Mouse (Mus musculus): ENCODE data around the gene Dlx1.

The Dlx1 gene

GRCm38 (mm10) chr2:71528714-71529510 is 999 bp downstream of the Dlx1 start:
- DNase-seq, result no peak

GRCm38 (mm10) chr2:71529511-71530351 is 1.8 kb downstream of the Dlx1 start:
- DNase-seq, result no peak

- no peak for DNase-seq
Measured at GRCm38 (mm10) chr2:71530391-71531123, 2.6 kb downstream of the Dlx1 start.

- no peak for DNase-seq
Measured at GRCm38 (mm10) chr2:71531124-71531590, 3.2 kb downstream of the Dlx1 start.

GRCm38 (mm10) chr2:71531990-71532970 is 4.4 kb downstream of the Dlx1 start:
- DNase-seq, result no peak

GRCm38 (mm10) chr2:71533094-71533493 is 5.2 kb downstream of the Dlx1 start:
- no peak for DNase-seq

GRCm38 (mm10) chr2:71534242-71535052 is 6.5 kb downstream of the Dlx1 start:
- DNase-seq, result no peak

- no peak for DNase-seq
Measured at GRCm38 (mm10) chr2:71540611-71541417, 12.9 kb downstream of the Dlx1 start.

- no peak for DNase-seq
Measured at GRCm38 (mm10) chr2:71541418-71542226, 13.7 kb downstream of the Dlx1 start.

GRCm38 (mm10) chr2:71542227-71542815 is 14.4 kb downstream of the Dlx1 start:
- no peak for DNase-seq

- no peak for DNase-seq
Measured at GRCm38 (mm10) chr2:71542816-71543301, 14.9 kb downstream of the Dlx1 start.

- no peak for DNase-seq
Measured at GRCm38 (mm10) chr2:71543531-71543930, 15.6 kb downstream of the Dlx1 start.

GRCm38 (mm10) chr2:71543948-71544347 is 16.0 kb downstream of the Dlx1 start:
- no peak for DNase-seq

- peak in 1 of 2 experiments; percentile 27 for DNase-seq
Measured at GRCm38 (mm10) chr2:71544391-71545285, 16.7 kb downstream of the Dlx1 start.

GRCm38 (mm10) chr2:71545401-71545881 is 17.5 kb downstream of the Dlx1 start:
- DNase-seq, result no peak

GRCm38 (mm10) chr2:71545882-71546639 is 18.1 kb downstream of the Dlx1 start:
- DNase-seq, result no peak

Data from cerebellum, postnatal 36 days (tissue).